Mouse (Mus musculus) telencephalon, adult 2 months (tissue): ENCODE measurements at regions not wholly inside any gene's neighbourhood (a gene's known extent, or its start where the extent isn't known, plus 50 kb on each side); places are given as distances from the start of the nearest gene placed in this dataset.

Source experiments
- DNase-seq: peaks from one replicate; pipeline ENCODE4 v3.0.0-alpha.2; 2011; ENCODE audit warnings: low read depth, low spot score

GRCm38 (mm10) chr14:104027077-104027899 lies 183.1 kb upstream of the Ednrb start:
- peak; percentile 33 for DNase-seq

- no peak for DNase-seq
Measured at GRCm38 (mm10) chr14:104008538-104008937, 164.3 kb upstream of the Ednrb start.

- no peak for DNase-seq
Measured at GRCm38 (mm10) chr14:104006426-104006825, 162.2 kb upstream of the Ednrb start.

- no peak for DNase-seq
Measured at GRCm38 (mm10) chr14:104005132-104005531, 160.9 kb upstream of the Ednrb start.

- no peak for DNase-seq
Measured at GRCm38 (mm10) chr14:104002421-104002820, 158.2 kb upstream of the Ednrb start.

GRCm38 (mm10) chr14:103990418-103990817 lies 146.2 kb upstream of the Ednrb start:
- no peak for DNase-seq

- DNase-seq = no peak
Measured at GRCm38 (mm10) chr14:103989949-103990348, 145.7 kb upstream of the Ednrb start.

GRCm38 (mm10) chr14:103987266-103987665 lies 143.1 kb upstream of the Ednrb start:
- no peak for DNase-seq

- DNase-seq = no peak
Measured at GRCm38 (mm10) chr14:103984349-103984748, 140.1 kb upstream of the Ednrb start.

- DNase-seq = no peak
Measured at GRCm38 (mm10) chr14:103978808-103979207, 134.6 kb upstream of the Ednrb start.

- DNase-seq = no peak
Measured at GRCm38 (mm10) chr14:103977769-103978168, 133.6 kb upstream of the Ednrb start.

GRCm38 (mm10) chr14:103973955-103974354 lies 129.8 kb upstream of the Ednrb start:
- DNase-seq = no peak

GRCm38 (mm10) chr14:103973111-103973510 lies 128.9 kb upstream of the Ednrb start:
- no peak for DNase-seq

- no peak for DNase-seq
Measured at GRCm38 (mm10) chr14:103969305-103969704, 125.1 kb upstream of the Ednrb start.

GRCm38 (mm10) chr14:103966293-103966692 lies 122.1 kb upstream of the Ednrb start:
- DNase-seq = no peak

GRCm38 (mm10) chr14:103962303-103962881 lies 118.2 kb upstream of the Ednrb start:
- no peak for DNase-seq

- DNase-seq = no peak
Measured at GRCm38 (mm10) chr14:103951899-103952298, 107.7 kb upstream of the Ednrb start.

- no peak for DNase-seq
Measured at GRCm38 (mm10) chr14:103949950-103950349, 105.7 kb upstream of the Ednrb start.

- DNase-seq = no peak
Measured at GRCm38 (mm10) chr14:103948026-103948777, 104.0 kb upstream of the Ednrb start.

- DNase-seq = no peak
Measured at GRCm38 (mm10) chr14:103945753-103946152, 101.6 kb upstream of the Ednrb start.

GRCm38 (mm10) chr14:103939867-103940266 lies 95.7 kb upstream of the Ednrb start:
- no peak for DNase-seq

- DNase-seq = no peak
Measured at GRCm38 (mm10) chr14:103938937-103939336, 94.7 kb upstream of the Ednrb start.
